Mouse (Mus musculus) liver, embryonic 14.5 days (tissue): ENCODE measurements around the gene Dock4.

Experiments
- CTCF ChIP-seq: IDR thresholded peaks from 2 replicates; pipeline ENCODE4 v1.5.1; 2016; ENCODE audit warnings: antibody characterized with exemption, low read depth, control low read depth
- EP300 ChIP-seq: IDR thresholded peaks from 2 replicates; pipeline ENCODE4 v1.6.1; 2016; ENCODE audit warnings: antibody characterized with exemption, low read depth

GRCm38 (mm10) chr12:40424991-40425390, 20.8 kb upstream of the Dock4 start:
- no peak for TF ChIP-seq EP300
- TF ChIP-seq CTCF: no peak
